Mouse (Mus musculus): ENCODE measurements around the gene Trip11. TPM values are rescaled to one million over a fixed set of nuclear protein-coding genes. Genes with fewer than 3 reads are reported as not detected.

Gene Trip11
- polyA plus RNA-seq (2012; ENCODE audit: low replicate concordance) = 4.5 and 12.0 TPM in 2 replicates

GRCm38 (mm10) chr12:101912626-101913490 lies at the start of gene Trip11:
TSS of gene Trip11 (minus strand) at chr12:101913267.

GRCm38 (mm10) chr12:101957942-101958544 lies 45.0 kb upstream of the Trip11 start, which contains the start of gene Atxn3:
TSS of gene Atxn3 (minus strand) at chr12:101958246.

GRCm38 (mm10) chr12:101818608-101819370 lies 94.3 kb downstream of the Trip11 start, which contains the start of gene Fbln5:
TSS of gene Fbln5 (minus strand) at chr12:101819055.

Other genes starting within 250 kb of the Trip11 start
- gene Tc2n, start 194.7 kb downstream of the Trip11 start, polyA plus RNA-seq (2012; ENCODE audit: low replicate concordance) = not detected in 2 replicates
- gene Fbln5, start 94.2 kb downstream of the Trip11 start, polyA plus RNA-seq (2012; ENCODE audit: low replicate concordance) = 0.26 and 0.39 TPM in 2 replicates
- 0.59 and 4.2 TPM in 2 replicates for gene Atxn3, start 45.0 kb upstream of the Trip11 start, polyA plus RNA-seq (2012; ENCODE audit: low replicate concordance)
- 10.9 and 13.9 TPM in 2 replicates for gene Cpsf2, start 62.7 kb upstream of the Trip11 start, polyA plus RNA-seq (2012; ENCODE audit: low replicate concordance)
- not detected in 2 replicates for gene Slc24a4, start 215.5 kb upstream of the Trip11 start, polyA plus RNA-seq (2012; ENCODE audit: low replicate concordance)